Mouse (Mus musculus) heart, postnatal 25 days (tissue): Measurements from ENCODE around the gene Cnppd1. TPM values are rescaled to one million over a fixed set of nuclear protein-coding genes. Genes with fewer than 3 reads are reported as not detected.
A peak's percentile ranks its signal among the peaks of the same experiment; 100 is the strongest.

Source experiments
- DNase-seq: peaks from one replicate; pipeline ENCODE4 v3.0.0; 2022; ENCODE audit warnings: low spot score
- intact Hi-C: fragments of 180-260 bp; cut with DNase I; formaldehyde crosslinking; loops from one replicate; pipeline ENCODE4 v1.15.1; 2025
- total RNA-seq, 2 experiments: library from RNA; stranded (reverse); gene quantifications; 2 replicates each; pipeline ENCODE4 v1.2.3; 2021

Cnppd1 gene
- total RNA-seq, 2 experiments from 2014 or later = 21.3 to 23.7 TPM

- intact Hi-C loops = no loop called here
- no peak for DNase-seq
These were observed 13.3 kb upstream of the Cnppd1 start for GRCm38 (mm10) chr1:75155837-75156236.

- no peak for DNase-seq
- intact Hi-C loops = no loop called here
These were observed 6.2 kb upstream of the Cnppd1 start for GRCm38 (mm10) chr1:75148727-75149126.

- DNase-seq = no peak
- intact Hi-C loops = no loop called here
These were observed 5.1 kb upstream of the Cnppd1 start for GRCm38 (mm10) chr1:75147411-75148135.

GRCm38 (mm10) chr1:75145589-75145988 lies 3.1 kb upstream of the Cnppd1 start:
- intact Hi-C loops = no loop called here
- DNase-seq = no peak

GRCm38 (mm10) chr1:75141486-75142190 lies 873 bp downstream of the Cnppd1 start:
- DNase-seq = peak; percentile 68
- intact Hi-C loops = loop anchor here (2.0 kb wide), 1 partner anchor 27 kb away; the partner anchor contains the start of gene Zfand2b

GRCm38 (mm10) chr1:75140601-75141190 lies 1.8 kb downstream of the Cnppd1 start:
- intact Hi-C loops = no loop called here
- DNase-seq = no peak

GRCm38 (mm10) chr1:75138448-75138847 lies 4.1 kb downstream of the Cnppd1 start:
- intact Hi-C loops = no loop called here
- no peak for DNase-seq

- no peak for DNase-seq
- intact Hi-C loops = no loop called here
These were observed 5.8 kb downstream of the Cnppd1 start for GRCm38 (mm10) chr1:75136730-75137129.

- intact Hi-C loops = no loop called here
- no peak for DNase-seq
These were observed 6.2 kb downstream of the Cnppd1 start for GRCm38 (mm10) chr1:75136293-75136692.

GRCm38 (mm10) chr1:75133421-75134207 lies 8.9 kb downstream of the Cnppd1 start, which contains the start of gene Slc23a3:
Slc23a3 (minus strand) TSS chr1:75133890.
- intact Hi-C loops = no loop called here

GRCm38 (mm10) chr1:75128641-75129040 lies 13.9 kb downstream of the Cnppd1 start:
- no peak for DNase-seq
- intact Hi-C loops = no loop called here

More at GRCm38 (mm10) chr1:75133421-75134207, 8.9 kb downstream of the Cnppd1 start, which contains the start of gene Slc23a3:
- no peak for DNase-seq

GRCm38 (mm10) chr1:75125418-75125817 lies 17.1 kb downstream of the Cnppd1 start:
- intact Hi-C loops = no loop called here
- DNase-seq = no peak

GRCm38 (mm10) chr1:75124346-75125321 lies 17.9 kb downstream of the Cnppd1 start, which contains the start of gene Nhej1:
Nhej1 (minus strand) TSS chr1:75125200.
- intact Hi-C loops = no loop called here

GRCm38 (mm10) chr1:75122211-75122610 lies 20.3 kb downstream of the Cnppd1 start:
- DNase-seq = no peak
- intact Hi-C loops = no loop called here

More at GRCm38 (mm10) chr1:75124346-75125321, 17.9 kb downstream of the Cnppd1 start, which contains the start of gene Nhej1:
- DNase-seq = peak; percentile 85

Other genes starting within 250 kb of the Cnppd1 start
- gene Cryba2, start 249.6 kb downstream of the Cnppd1 start, total RNA-seq = not detected
- gene Cfap65, start 207.1 kb downstream of the Cnppd1 start, total RNA-seq = not detected
- under 1 TPM in 1 of 2 experiments, not detected in 1; 0.11 TPM for gene Ihh, start 191.0 kb downstream of the Cnppd1 start, total RNA-seq
- gene Nhej1, start 17.5 kb downstream of the Cnppd1 start, total RNA-seq = 1 to 10 TPM; 3.9 to 4.0 TPM
- gene Slc23a3, start 8.8 kb downstream of the Cnppd1 start, total RNA-seq = 1 to 10 TPM in 1 of 2 experiments, under 1 TPM in 1; 0.86 to 1.1 TPM
- gene Retreg2, start 67 bp upstream of the Cnppd1 start, total RNA-seq = 10 to 100 TPM; 19.5 to 23.5 TPM
- 10 to 100 TPM; 14.2 to 15.3 TPM for gene Zfand2b, start 25.9 kb upstream of the Cnppd1 start, total RNA-seq
- 10 to 100 TPM; 26.1 to 29.6 TPM for gene Abcb6, start 37.7 kb upstream of the Cnppd1 start, total RNA-seq
- 10 to 100 TPM; 11.2 to 12.9 TPM for gene Ankzf1, start 49.4 kb upstream of the Cnppd1 start, total RNA-seq
- 10 to 100 TPM; 68.2 to 72.9 TPM for gene Atg9a, start 49.5 kb upstream of the Cnppd1 start, total RNA-seq
- gene Glb1l, start 68.1 kb upstream of the Cnppd1 start, total RNA-seq = 1 to 10 TPM; 2.3 to 4.0 TPM
- gene Stk16, start 68.1 kb upstream of the Cnppd1 start, total RNA-seq = 10 to 100 TPM; 45.2 to 48.8 TPM
- gene Tuba4a, start 77.2 kb upstream of the Cnppd1 start, total RNA-seq = 1,000 to 10,000 TPM; 1,036 to 1,088 TPM
- gene A630095N17Rik, start 89.4 kb upstream of the Cnppd1 start, total RNA-seq = not detected
- gene Dnajb2, start 93.7 kb upstream of the Cnppd1 start, total RNA-seq = 100 to 1,000 TPM in 1 of 2 experiments, 10 to 100 TPM in 1; 90.4 to 100 TPM
- gene Ptprn, start 121.8 kb upstream of the Cnppd1 start, total RNA-seq = under 1 TPM; 0.86 to 0.92 TPM
- gene Resp18, start 135.7 kb upstream of the Cnppd1 start, total RNA-seq = not detected
- 10 to 100 TPM; 81.8 to 82.7 TPM for gene Dnpep, start 175.3 kb upstream of the Cnppd1 start, total RNA-seq
- gene Des, start 217.6 kb upstream of the Cnppd1 start, total RNA-seq = 1,000 to 10,000 TPM; 1,261 to 1,294 TPM
- gene Speg, start 232.6 kb upstream of the Cnppd1 start, total RNA-seq = 100 to 1,000 TPM; 141 to 144 TPM